Mouse (Mus musculus) ES-E14 (cell line): ENCODE results near the gene Chic1. TPM values are rescaled to one million over a fixed set of nuclear protein-coding genes. Genes with fewer than 3 reads are reported as not detected.

Experiments
- DNase-seq: peaks from one replicate; pipeline ENCODE4 v3.0.0-alpha.2; 2013; ENCODE audit warnings: low read depth, low spot score
- H3K27ac ChIP-seq: 2 replicates; pipeline ENCODE4 v1.5.1; 2012; ENCODE audit warnings: low read depth, mild to moderate bottlenecking, low read length, moderate library complexity, mixed read lengths; ENCODE audit not compliant: poor library complexity, insufficient read depth, severe bottlenecking
- H3K36me3 ChIP-seq: 2 replicates; pipeline ENCODE4 v1.6.1; 2012; ENCODE audit warnings: mild to moderate bottlenecking, low read length, moderate library complexity, mixed read lengths; ENCODE audit not compliant: control insufficient read depth, poor library complexity, insufficient read depth, severe bottlenecking
- H3K4me1 ChIP-seq, 2 experiments: fragments of 150-350 bp in 1 of 2; sonication (generic) in 1 of 2; 2 replicates each; pipeline ENCODE4 v1.6.1; 2012; ENCODE audit warnings: low read length in 2 of 2, mild to moderate bottlenecking in 1 of 2, mixed read lengths in 1 of 2; ENCODE audit not compliant: control insufficient read depth in 2 of 2, insufficient read depth in 2 of 2, poor library complexity in 1 of 2
- H3K4me3 ChIP-seq, 2 experiments: fragments of 150-350 bp in 1 of 2; sonication (generic) in 1 of 2; 2 replicates each; pipeline ENCODE4 v1.5.1; 2012; ENCODE audit warnings: low read length in 2 of 2, low read depth in 1 of 2, mild to moderate bottlenecking in 1 of 2, mixed read lengths in 1 of 2; ENCODE audit not compliant: insufficient read depth in 1 of 2, poor library complexity in 1 of 2, severe bottlenecking in 1 of 2
- H3K9ac ChIP-seq: 2 replicates; pipeline ENCODE4 v1.6.1; 2012; ENCODE audit warnings: low read depth, mild to moderate bottlenecking, low read length, mixed read lengths; ENCODE audit not compliant: poor library complexity, insufficient read depth, severe bottlenecking
- H3K9me3 ChIP-seq: fragments of 150-350 bp; sonication (generic); 2 replicates; pipeline ENCODE4 v1.6.1; 2012; ENCODE audit warnings: low read depth, mild to moderate bottlenecking, low read length; ENCODE audit not compliant: control insufficient read depth, insufficient read depth
- CHD2 ChIP-seq: IDR thresholded peaks from 2 replicates; pipeline ENCODE4 v1.6.1; 2014; ENCODE audit warnings: mild to moderate bottlenecking, low read depth, low read length, inconsistent platforms
- MAFK ChIP-seq: IDR thresholded peaks from 2 replicates; pipeline ENCODE4 v1.6.1; 2014; ENCODE audit warnings: mild to moderate bottlenecking, low read depth, low read length, inconsistent platforms; ENCODE audit not compliant: insufficient read depth
- ZC3H11A ChIP-seq: IDR thresholded peaks from 2 replicates; pipeline ENCODE4 v1.6.1; 2012; ENCODE audit warnings: low read depth, mild to moderate bottlenecking, inconsistent platforms, low read length, borderline replicate concordance
- ZNF384 ChIP-seq: IDR thresholded peaks from 2 replicates; pipeline ENCODE4 v1.6.1; 2012; ENCODE audit warnings: low read depth, low read length, inconsistent platforms
- in situ Hi-C, 2 experiments: fragments of 600-800 bp; cut with MboI; formaldehyde crosslinking; loops; one replicate each; pipeline ENCODE4 v1.15.1; 2025; ENCODE audit warnings: low sequenced_read_pairs in 2 of 2, inconsistent platforms in 1 of 2; ENCODE audit not compliant: unreplicated experiment in 2 of 2
- total RNA-seq: library from RNA; depleted of rRNA; stranded (reverse); fragments of 300-350 nt; gene quantifications from 2 replicates; pipeline ENCODE4 v1.2.3, GENCODE M21; 2012; rRNA removed

The Chic1 gene
- total RNA-seq, 1 experiment, result 13.2 TPM

DNA sequence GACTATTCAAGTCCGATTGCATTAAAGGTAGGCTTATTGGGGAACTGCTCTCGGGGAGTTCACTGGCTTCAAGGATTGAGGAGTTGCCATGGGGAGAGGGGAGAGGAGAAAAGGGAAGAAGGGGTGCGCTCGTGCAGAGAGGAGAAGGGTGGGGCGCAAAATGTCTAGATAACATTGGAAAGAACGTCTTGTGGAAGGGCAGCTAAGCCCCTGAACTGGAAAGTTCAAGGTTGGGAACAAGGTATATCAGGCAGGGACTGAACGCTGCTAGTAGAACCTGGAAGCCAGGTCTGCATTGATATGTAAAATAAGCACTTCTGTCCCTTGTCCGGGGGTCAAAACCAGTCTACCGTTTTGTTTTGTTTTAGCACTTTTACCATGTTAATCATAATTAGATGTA lies 81.7 kb downstream of the Chic1 start:
- Histone ChIP-seq H3K9me3 (no peaks in the 10 kb centered on the region), H3K36me3 (no peaks in the 10 kb centered on the region), H3K4me3 (peak overlapping the region; percentile 29 to 49), H3K4me1 (peaks cover 0 to 1% of the 10 kb centered on the region in 2 experiments; a peak in 1 of 4 replicates), H3K27ac (peak overlapping the region; percentile 98), H3K9ac (peak overlapping the region; percentile 31; the same call in 1 of the 2 replicates)
- no peak for TF ChIP-seq CHD2
- no peak for TF ChIP-seq MAFK
- in situ Hi-C loops, result no loop called here
- DNase-seq, result no peak

DNA sequence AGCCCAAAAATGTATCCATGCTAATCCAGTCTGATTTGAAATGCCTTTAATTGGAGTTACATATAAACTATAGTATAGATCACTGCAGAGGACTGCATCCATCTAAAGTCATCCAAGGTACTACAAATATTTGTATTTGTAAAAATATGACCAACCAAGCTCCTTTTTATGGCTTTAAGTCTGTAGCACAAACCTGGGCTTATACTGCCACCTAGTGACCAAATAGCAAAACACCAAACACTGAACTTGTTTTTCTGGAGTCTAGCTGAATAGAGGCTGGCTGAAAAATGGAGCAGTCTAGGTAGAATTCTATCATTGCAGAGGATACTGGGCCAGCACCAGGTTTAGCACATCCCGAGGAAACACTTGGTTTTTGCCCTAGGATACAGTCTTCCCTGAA lies 84.5 kb downstream of the Chic1 start:
- in situ Hi-C loops, result loop anchor here in 1 of 2 experiments (10.0 kb wide), 1 partner anchor 176 kb away; no protein-coding TSS in a partner anchor
- no peaks in the 10 kb centered on the region for H3K9me3 ChIP-seq
- no peak for DNase-seq

GRCm38 (mm10) chrX:103443755-103444154 lies 87.5 kb downstream of the Chic1 start:
- Histone ChIP-seq H3K9me3 (no peaks in the 10 kb centered on the region), H3K9ac (peak overlapping the region; percentile 5; the same call in 1 of the 2 replicates), H3K36me3 (no peaks in the 10 kb centered on the region), H3K27ac (no peak overlapping the region), H3K4me1 (no peaks in the 10 kb centered on the region; a peak in 1 of 4 replicates), H3K4me3 (no peak overlapping the region; a peak in 1 of 4 replicates)
- in situ Hi-C loops, result loop anchor here in 1 of 2 experiments (10.0 kb wide), 1 partner anchor 179 kb away; no protein-coding TSS in a partner anchor
- TF ChIP-seq ZNF384 (no peak), ZC3H11A (0 out of 2 replicates have a peak, but pooled peaks have one; percentile 5)
- DNase-seq, result no peak

More for the DNA sequence above, 84.5 kb downstream of the Chic1 start:
- TF ChIP-seq ZC3H11A (peak; percentile 63; the same call in 1 of the 2 replicates), CHD2 (no peak)
- H3K4me1 ChIP-seq, result no peaks in the 10 kb centered on the region; a peak in 1 of 4 replicates
- no peak overlapping the region for H3K27ac ChIP-seq
- H3K9ac ChIP-seq, result no peak overlapping the region
- H3K4me3 ChIP-seq, result no peak overlapping the region
- no peaks in the 10 kb centered on the region for H3K36me3 ChIP-seq

Other genes with a start within 250 kb of the Chic1 start
- 2.3 and 2.4 TPM in 2 replicates for gene Nap1l2, start 169.8 kb upstream of the Chic1 start, total RNA-seq
- gene Cdx4, start 35.1 kb upstream of the Chic1 start, total RNA-seq, result 0.31 and 0.32 TPM in 2 replicates
- 3.0 and 4.3 TPM in 2 replicates for gene Tsx, start 58.0 kb downstream of the Chic1 start, total RNA-seq
- not detected in 2 replicates for gene Gm26992, start 65.5 kb downstream of the Chic1 start, total RNA-seq